Mouse (Mus musculus) layer of hippocampus, adult 9-11 months (tissue): ENCODE measurements around the gene Gpr152.
"Not testable (repeated sequence)": the region's sequence is repeated elsewhere in the genome, so short reads cannot be mapped to it uniquely, and the experiment has no call there.

Source experiments
- DNase-seq: peaks from one replicate; pipeline ENCODE4 v3.0.0; 2022

Gene Gpr152

DNA sequence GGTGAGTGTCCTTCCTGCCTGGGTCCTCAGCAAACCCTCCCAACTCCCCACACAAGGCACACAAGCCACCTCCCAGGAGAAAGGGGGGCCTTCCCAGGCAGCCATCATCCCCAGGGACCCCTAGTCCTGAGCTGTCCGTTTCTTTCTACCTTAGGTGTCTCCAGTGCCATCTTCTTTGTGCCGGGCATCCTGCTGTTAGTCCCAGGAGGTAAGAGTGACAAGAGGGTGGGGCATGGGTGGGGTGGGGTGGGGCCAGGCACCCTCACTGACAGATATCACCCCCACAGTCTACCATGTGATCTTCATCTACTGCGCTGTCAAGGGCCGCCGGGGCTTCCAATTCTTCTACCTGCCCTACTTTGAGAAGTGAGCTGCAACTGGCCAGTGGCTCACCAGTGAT is 8.5 kb upstream of the Gpr152 start:
- no peak for DNase-seq

DNA sequence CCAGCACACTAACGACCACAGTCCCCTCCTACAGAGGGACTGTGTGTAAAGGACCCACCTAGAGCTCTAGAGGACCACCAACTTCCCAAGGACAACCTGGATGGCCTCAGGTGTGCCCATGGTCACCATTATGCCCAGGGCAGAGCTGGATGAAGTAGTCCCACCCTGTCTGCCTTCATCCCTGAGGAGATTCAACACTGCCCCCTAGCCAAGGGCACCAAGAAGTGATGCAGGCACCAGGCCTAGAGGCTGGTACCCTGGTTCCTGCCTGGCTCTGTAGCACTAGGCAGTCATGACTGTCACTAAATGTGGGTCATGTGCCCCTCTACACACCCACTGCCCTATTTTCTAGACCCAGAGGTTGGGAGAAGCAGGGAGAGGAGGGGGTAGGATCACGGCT is 7.8 kb upstream of the Gpr152 start:
- no peak for DNase-seq

DNA sequence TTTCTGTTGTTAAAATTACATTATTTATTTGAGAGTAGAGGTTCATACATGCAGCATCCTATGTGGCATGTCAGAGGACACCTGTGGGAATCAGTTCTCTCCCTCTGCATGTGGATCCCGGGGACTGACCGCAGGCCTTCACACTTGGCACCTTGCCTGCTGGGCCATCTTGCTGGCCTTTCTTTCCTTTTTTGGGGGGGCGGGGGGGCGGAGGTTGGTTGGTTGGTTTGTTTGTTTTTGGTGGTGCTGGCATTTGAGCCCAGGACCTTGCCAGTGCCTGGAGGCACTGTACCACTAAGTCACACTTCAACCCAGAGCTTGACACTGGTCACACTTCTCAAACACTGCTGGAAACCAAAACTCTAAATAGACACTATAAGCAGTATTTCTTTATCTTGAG is 5.2 kb upstream of the Gpr152 start:
- no peak for DNase-seq

DNA sequence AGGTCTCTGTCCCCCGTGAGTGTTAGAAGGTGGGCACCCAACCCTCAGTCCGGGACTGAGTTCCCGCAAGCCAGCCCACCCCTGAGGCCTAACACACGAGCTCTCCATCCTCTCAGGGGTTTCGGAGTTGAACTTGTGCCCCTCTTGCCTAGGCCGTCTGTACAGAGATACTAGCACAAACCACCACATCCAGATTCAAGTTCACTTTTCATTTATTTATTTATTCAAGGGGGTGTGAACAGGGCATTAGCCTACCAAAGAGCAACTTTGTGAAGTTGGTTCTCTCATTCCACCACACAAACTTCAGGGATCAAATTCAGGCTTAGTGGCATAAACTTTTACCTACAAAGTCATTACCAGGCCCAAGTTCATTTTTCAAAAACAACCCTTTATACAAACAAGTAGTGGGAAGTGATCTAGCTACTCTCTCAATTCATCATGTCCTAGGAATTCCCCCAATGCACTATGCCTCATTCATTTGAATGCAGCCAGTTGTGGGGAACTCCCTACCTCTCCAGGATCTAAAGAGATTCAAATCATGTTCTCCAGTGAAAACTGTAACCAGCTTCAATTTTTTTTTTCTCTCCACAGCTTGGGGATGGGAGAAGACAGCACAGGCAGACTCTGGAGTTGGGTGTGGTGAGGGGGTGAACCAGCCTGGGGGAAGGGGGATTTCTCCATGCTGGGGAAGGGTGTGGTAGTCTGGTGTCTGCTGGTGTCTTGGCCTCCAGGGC is 4.2 kb upstream of the Gpr152 start:
- not testable (repeated sequence) for DNase-seq

DNA sequence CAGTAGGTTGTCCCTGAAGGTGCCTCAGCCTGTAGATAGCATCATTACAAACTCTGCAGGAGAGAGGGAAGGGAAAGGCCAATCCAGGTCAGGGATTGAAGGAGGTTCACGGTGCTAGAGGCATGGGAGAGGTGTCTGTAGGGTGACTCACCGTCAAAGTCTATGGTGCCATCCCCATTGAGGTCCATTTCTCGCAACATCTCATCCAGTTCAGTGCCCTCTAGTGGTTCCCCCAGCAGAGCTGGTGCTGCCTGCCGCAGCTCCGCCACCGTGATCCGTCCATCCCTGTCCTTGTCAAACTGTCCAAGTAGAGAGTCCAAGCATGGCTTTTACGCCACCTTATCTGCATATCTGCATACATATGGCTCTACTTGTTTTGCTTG is 3.6 kb upstream of the Gpr152 start:
- not testable (repeated sequence) for DNase-seq

DNA sequence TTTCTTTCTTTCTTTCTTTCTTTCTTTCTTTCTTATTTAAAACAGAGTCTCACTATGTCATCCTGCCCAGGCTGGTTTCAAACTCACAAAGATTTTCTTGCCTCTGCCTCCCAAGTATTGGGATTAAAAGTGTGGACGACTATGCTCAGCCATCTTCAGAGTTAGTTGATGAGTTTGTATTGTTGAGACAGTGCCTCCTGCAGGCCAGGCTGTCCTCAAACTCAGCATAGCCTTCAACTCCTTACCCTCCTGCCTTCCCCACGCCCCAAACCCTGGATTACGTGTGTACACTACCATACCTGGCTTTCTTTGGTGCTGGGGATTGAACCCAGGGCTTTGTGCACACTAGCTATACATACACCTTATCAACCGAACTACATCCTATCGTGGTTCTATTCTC is 3.1 kb upstream of the Gpr152 start:
- no peak for DNase-seq

DNA sequence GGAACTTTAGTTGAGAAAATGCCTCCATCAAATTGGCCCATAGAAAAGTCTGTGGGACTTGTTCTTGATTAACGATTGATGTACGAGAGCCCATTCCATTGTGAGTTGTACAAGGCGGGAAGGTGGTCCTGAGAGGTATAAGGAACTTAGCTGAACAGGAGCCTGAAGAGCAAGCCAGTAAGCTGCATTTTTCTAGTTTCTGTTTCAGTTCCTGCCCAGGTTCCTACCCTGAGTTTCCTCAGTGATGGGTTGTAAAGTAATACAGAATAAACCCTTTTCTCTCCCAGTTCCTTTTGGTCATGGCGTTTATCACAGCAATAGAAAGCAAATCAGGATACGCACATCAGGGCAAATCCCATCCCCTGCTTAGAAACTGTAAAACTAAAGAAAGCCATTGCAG is 1.7 kb upstream of the Gpr152 start:
- no peak for DNase-seq

DNA sequence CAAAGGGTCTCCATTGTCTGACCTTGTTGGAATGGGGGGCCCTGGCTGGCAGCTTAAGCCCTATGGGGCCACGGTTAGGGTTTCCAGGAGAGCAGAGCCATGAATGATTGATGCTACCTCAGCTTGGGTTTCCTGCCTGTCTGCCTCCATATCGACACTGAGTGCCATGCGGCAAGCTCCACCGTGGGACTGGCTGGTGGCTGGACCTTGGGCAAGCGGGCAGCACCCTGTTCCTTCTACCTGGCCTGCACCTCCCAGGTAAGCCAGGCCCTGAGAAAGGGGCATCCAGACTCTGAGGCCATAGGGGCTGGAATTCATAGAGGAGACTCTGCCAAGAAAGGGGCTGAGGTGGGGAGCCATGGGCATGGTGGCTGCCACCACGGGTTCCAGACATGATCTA is 560 bp downstream of the Gpr152 start:
- no peak for DNase-seq

DNA sequence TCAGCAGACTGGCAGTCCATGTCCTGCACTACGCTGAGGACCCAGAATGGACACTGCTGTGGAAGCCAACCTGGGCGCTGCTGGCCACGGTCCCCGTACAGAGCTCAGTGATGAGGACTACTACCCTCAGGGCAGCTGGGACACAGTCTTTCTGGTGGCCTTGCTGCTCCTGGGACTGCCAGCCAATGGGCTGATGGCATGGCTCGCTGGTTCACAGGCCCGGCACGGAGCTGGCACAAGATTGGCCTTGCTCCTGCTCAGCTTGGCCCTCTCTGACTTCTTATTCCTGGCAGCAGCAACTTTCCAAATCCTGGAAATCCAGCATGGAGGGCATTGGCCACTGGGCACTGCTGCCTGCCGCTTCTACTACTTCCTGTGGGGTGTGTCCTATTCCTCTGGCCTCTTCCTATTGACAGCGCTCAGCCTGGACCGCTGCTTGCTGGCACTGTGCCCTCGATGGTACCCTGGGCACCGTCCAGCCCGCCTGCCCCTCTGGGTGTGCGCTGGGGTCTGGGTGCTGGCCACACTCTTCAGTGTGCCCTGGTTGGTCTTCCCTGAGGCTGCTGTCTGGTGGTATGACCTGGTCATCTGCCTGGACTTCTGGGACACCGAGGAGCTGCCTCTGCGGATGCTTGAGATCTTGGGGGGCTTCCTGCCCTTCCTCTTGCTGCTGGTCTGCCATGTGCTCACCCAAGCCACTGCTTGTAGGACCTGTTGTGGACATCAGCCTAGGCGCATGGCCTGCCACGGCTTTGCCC is 3.0 kb downstream of the Gpr152 start:
- no peak for DNase-seq

DNA sequence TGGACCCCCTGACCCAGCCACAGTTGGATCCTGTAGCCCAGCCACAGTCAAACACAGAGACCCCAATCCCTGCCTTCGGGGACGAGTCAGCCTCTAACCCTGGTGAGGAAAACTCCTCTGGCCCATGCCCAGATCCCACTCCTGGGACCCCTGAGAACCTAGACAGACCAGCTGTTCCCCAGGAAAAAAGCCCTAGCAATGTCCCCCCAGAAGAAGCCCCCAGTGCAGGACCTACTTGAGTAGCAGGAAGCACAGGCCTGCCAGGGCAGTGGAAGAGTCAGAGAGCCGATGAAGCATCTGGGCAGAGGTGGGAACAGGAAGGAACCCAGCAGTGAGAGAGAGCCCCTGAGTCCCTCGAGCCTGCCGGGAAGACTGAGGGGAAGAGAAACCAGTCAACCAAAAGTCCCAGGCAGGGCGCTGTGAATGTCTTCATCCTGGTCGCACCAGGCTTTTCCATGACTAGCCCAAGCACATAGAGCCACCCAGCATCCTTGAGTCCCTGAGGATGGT is 4.2 kb downstream of the Gpr152 start, which contains the start of gene Cabp4:
Cabp4 (minus strand) TSS at position 275 of the 510 bp plus-strand sequence.
- no peak for DNase-seq

DNA sequence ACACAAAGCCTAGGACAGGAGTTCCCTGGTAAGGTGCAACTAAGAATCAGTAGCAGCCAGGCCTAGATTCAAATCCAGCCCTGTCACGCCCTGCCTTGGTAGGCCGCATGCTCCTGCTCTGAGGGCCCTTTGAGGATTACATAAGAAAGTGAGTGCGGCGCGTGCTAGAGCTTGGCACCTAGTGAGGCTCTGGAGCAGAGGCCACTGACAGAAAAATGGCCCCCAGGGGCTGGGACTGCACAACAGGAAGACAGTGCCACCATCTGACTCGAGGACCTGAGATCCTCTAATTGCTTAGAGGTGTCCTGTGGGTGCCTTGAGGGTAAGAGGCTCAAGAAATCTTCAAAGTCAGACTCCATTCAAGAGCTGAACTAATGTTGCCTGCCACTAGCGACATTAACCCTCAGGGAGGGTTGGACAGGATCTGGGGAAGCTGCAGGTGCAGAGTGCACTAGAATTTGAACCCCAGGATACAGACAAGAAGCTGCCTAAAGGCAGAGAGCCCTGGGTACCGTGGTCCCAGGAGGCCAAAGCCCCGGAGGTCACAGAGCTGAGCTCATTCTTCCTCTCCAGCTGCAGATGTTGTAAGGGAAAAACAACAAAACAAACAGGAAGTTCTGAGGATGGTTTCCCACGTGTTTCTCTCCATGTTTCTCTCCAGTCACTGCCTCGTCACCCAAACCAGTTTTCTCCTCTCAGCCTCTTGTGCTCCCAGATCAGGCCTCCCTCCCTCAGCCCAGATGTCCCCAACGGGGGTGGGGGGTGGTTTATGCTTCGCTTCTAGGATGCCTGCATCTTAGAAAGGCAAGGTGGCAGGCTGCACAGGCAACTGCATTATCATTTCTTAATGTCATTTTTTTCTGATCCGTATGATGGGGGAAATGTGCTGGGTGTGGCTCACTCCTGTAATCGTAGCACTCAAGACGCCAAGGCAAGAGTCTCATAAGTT is 5.2 kb downstream of the Gpr152 start:
- DNase-seq, result no peak

DNA sequence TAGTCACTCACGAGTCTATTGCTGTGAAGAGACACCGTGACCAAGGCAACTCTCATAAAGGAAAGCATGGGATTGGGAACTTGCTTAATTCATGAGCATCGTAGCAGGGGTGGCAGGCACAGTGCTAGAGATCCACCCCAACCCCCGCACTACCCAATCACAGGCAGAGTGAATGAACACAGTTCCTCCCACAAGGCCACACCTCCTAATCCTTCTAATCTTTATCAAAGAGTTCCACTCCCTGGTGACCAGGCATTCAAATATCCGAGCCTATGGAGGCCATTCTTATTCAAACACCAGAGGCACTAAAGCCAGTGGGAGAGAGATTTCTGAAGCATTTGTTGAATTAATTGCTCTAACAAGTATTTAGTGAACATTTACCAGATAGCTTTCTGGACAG is 6.3 kb downstream of the Gpr152 start:
- DNase-seq, result no peak

DNA sequence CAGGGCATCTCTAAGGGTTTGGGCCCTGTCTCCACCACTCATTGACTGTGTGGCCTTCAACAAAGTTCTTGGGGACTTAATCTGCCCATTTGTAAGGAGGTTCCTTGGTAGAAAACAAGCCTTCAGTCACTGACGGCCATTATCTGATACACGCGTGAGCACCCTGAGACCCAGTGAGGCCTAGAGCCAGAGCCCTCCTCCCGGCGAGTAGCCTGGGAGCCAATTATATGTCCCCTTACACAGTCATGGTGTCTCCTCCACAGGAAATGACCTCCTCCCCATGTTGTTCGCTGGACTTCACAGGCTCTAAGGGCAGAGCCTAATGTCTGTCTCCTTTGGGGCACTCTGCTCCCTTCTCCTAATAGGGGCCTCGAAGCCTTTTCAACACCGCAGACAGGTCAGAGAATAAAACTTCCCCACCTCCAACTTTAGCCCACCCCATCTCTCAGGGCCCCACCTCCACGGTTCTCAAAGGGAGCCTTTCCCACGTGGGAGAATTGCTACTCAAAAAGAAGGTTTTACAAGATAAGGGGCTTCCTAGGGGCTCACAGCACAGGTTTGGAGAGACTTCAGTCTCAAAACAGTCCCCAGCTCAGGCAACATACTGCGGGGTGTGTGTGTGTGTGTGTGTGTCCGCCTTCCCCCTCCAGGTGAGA is 6.9 kb downstream of the Gpr152 start:
- DNase-seq, result no peak

DNA sequence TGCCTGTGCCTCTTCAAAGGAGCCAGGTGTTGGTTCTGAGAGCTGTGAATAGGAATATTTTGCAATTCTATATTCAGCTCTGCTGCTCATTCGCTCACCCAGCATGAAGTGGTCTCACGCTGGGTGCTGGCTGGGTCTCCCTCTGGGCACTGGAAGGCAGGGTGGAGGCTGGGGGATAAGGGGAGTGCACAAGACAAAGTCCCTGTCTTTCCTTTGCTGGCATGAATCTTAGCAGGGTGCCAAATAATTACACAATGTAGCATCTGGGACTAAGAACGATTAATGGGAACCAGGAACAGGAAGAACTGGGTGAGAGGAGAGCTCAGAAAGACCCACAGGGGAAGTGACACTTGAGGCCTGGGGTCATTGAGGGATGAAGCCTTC is 7.4 kb downstream of the Gpr152 start:
- DNase-seq, result no peak

DNA sequence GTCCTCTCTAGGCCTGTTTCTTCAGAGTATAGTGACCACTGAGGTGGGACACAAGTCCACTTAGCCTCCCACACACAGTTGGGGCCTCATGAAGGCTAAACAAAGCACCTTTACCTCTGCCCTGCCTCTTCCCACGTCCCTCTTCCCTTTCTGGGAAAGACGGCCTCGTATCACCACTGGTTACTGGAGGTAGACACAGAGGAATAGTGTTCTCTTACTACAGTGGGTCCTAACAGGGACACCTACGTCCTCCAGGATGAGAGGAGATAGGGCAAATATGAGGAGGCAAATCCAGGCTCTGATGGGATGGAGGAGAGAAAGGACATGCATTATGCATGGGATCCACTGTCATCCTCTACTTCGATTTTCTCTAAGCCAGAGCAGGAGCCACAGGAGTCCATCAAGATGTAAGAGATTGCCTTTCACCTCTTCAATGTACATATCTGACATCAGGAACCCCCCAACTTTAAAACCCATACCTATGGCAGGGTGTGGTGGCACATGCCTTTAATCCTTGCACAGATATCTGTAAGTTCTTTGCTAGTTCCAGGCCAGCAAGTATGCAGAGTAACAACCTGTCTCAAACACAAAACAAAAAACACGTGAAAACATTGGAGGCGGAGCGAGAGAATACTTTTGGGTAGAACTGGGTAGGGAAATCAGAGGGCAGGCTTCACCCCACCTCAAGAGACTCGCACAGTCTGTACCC is 8.3 kb downstream of the Gpr152 start:
- DNase-seq, result no peak

DNA sequence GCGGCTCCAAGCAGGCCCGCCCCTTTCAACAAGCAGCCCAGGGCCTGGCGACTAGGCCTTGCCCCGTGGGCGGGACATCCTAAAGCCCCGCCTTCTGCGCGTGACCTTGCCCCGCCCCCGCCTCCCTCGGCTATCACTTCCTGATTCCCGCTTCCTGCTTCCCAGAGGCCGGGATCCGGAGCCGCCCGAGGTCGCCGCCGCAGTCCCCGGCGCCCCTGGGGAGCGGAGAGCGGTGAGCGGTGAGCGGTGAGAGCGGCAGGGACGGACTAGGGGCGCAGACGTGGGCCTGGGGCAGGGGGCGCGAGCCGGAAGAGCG is 8.9 kb downstream of the Gpr152 start, which contains the start of gene Coro1b:
Coro1b (plus strand) TSS at position 129 of the 316 bp plus-strand sequence.
- DNase-seq, result peak; percentile 96

DNA sequence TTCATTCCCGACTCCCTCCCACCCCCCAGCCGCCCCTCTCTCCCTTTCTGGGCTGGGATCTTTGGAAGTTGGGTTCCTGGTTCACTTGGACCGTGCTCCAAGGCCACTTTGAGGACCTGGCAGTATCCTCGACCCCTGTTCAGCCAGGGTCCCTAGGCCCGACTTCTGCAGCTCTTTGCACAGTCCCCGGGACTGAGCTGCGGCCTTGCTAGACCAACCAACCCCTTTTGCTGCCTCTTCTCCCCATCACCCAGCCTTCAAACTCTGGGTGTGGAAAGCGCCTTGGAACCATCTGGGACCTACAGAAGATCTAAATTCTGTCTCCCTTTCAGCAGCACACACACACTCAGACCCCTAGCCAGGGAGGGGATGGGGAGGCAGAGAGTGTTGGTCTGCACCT is 9.2 kb downstream of the Gpr152 start:
- DNase-seq, result no peak

DNA sequence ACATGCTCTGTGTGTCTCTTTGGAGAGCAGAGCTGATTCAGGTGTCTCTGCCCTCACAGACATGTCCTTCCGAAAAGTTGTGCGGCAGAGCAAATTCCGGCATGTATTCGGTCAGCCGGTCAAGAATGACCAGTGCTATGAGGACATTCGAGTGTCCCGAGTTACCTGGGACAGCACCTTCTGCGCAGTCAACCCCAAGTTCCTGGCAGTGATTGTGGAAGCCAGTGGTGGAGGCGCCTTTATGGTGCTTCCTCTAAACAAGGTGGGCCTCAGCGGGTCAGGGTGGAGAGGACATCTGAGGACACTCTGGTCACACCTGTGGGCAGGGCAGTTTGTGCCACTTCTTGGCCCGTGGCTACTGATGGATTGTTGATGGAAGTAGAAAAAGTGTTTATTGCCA is 9.7 kb downstream of the Gpr152 start:
- no peak for DNase-seq

DNA sequence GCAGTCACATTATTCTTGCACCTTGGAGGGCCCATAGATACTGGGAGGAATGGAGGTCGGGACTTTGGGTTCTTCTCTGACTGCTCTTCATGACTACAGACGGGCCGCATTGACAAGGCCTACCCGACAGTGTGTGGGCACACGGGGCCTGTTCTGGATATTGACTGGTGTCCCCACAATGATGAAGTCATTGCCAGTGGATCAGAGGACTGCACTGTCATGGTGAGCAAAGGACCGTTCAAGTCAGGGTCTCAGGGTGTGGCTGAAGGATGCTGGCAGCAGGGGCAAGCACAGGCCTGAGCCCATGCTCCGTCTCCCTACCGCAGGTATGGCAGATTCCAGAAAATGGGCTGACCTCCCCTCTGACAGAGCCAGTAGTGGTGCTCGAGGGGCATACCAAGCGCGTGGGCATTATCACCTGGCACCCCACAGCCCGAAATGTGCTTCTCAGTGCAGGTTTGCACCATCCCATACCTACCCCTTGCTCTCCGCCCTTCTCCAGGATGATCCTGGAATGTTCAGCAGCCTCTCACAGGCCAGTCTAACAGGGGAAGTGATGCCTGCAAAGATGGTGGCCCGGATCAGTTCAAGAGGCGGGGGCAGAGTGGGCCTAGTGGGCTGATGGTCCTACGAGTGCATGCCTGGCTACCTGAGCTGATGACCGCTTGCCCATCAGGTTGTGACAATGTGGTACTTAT is 10.3 kb downstream of the Gpr152 start:
- DNase-seq, result no peak

DNA sequence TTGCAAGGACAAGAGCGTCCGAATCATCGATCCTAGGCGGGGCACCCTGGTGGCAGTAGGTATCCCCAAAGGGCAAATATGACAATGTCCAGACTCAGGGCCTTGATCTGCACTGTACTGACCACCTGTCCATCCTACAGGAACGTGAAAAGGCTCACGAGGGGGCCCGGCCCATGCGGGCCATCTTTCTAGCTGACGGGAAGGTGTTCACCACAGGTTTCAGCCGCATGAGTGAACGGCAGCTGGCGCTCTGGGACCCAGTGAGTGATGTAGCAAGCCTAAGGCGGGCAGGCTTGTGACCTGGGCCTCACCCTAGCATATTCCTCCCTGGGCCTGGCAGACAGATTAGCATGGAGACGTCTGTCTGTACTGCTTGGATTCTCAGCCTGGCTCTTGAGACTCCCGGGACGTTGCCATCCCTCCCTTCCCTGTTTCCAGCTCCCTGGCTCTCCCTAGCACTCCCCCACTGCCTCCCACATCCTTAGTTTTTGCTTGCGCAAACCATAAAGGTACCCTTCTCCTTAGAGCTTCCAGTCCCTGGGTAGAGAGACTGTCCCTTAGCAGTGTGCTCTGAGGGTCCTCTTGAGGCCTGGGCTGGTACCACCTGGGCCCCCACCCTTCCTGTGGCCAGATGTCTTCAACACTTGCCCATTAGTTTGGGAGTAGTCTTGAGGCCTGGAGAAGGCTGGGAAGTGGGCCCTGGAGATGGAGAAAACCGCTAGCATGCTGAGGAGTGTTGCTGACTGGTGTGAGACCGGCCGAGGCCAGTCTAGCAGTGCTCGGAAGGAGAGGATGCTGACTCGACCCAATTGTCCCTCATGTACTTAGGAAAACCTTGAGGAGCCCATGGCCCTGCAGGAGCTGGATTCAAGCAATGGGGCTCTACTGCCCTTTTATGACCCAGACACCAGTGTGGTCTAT is 11.2 kb downstream of the Gpr152 start:
- no peak for DNase-seq
